Mouse (Mus musculus): ENCODE data around the gene Itm2c. TPM values are rescaled to one million over a fixed set of nuclear protein-coding genes. Genes with fewer than 3 reads are reported as not detected.

Itm2c gene
- 85.7 and 86.1 TPM in 2 replicates for polyA plus RNA-seq (2014; fragmentation: Nextera tagmentation; extraction: Ambion mirVana)

- ATAC-seq (ENCODE audit: low FRiP score) (peak; percentile 85), DNase-seq (ENCODE audit: low spot score) (peak; percentile 87)
- WGBS = 1% methylated on average over 34 of the region's 35 CpGs
- Histone ChIP-seq H3K9me3 (ENCODE audit: control insufficient read depth, low read length) (no peaks in the 10 kb centered on the region), H3K9ac (ENCODE audit: low read depth, low read length) (peak within 1 kb of the TSS; percentile 70), H3K27me3 (ENCODE audit: control insufficient read depth, insufficient read depth, low read length) (no peaks in the 10 kb centered on the region), H3K4me3 (ENCODE audit: low read depth, low read length) (peak within 1 kb of the TSS; percentile 81), H3K4me1 (replicated peaks; ENCODE audit: control insufficient read depth, insufficient read depth, low read length) (peaks cover 16% of the 10 kb centered on the region), H3K4me2 (replicated peaks; ENCODE audit: low read depth, low read length) (peak within 1 kb of the TSS; percentile 84), H3K36me3 (ENCODE audit: control insufficient read depth, insufficient read depth, low read length) (no peaks in the 10 kb centered on the region), H3K27ac (ENCODE audit: low read depth, low read length) (peak within 1 kb of the TSS; percentile 87)
Measured at GRCm38 (mm10) chr1:85894231-85894747, at the start of gene Itm2c. Gene Itm2c, plus strand, starts transcription at chr1:85894281.

DNA sequence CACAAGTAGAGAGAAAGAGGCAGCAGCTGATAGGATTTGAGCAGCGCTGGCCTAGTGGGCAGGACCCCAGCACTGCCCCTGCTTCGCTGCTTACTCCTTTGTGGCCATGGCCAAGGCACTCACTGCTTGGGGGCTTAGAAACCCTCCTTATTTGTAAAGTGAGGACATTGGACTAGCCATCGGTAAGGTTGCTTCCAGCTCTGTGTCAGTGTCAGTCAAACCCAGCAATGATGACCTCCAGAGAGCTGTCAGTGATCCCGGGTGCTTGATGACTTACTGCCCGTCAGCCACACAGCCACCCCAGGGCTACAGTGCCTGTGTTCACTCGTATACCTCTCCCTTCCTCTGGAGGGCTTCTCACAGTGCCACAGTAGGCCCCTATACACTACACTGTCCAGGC, 49.1 kb upstream of the Itm2c start:
- Histone ChIP-seq H3K4me1 (replicated peaks; ENCODE audit: control insufficient read depth, insufficient read depth, low read length) (no peaks in the 10 kb centered on the region), H3K9me3 (ENCODE audit: control insufficient read depth, low read length) (no peaks in the 10 kb centered on the region), H3K36me3 (ENCODE audit: control insufficient read depth, insufficient read depth, low read length) (peaks cover 3% of the 10 kb centered on the region; the same call in 1 of the 2 replicates), H3K4me2 (replicated peaks; ENCODE audit: low read depth, low read length) (no peak overlapping the region), H3K4me3 (ENCODE audit: low read depth, low read length) (no peak overlapping the region), H3K27ac (ENCODE audit: low read depth, low read length) (no peak overlapping the region), H3K9ac (ENCODE audit: low read depth, low read length) (no peak overlapping the region), H3K27me3 (ENCODE audit: control insufficient read depth, insufficient read depth, low read length) (no peaks in the 10 kb centered on the region)
- ATAC-seq (ENCODE audit: low FRiP score) (no peak), DNase-seq (ENCODE audit: low spot score) (no peak)
- 81% methylated on average over 6 of the region's 6 CpGs for WGBS

- Histone ChIP-seq H3K27ac (ENCODE audit: low read depth, low read length) (no peak overlapping the region), H3K4me2 (replicated peaks; ENCODE audit: low read depth, low read length) (no peak overlapping the region), H3K36me3 (ENCODE audit: control insufficient read depth, insufficient read depth, low read length) (peaks cover 3% of the 10 kb centered on the region; the same call in 1 of the 2 replicates), H3K4me3 (ENCODE audit: low read depth, low read length) (no peak overlapping the region), H3K9me3 (ENCODE audit: control insufficient read depth, low read length) (no peaks in the 10 kb centered on the region), H3K9ac (ENCODE audit: low read depth, low read length) (no peak overlapping the region), H3K4me1 (replicated peaks; ENCODE audit: control insufficient read depth, insufficient read depth, low read length) (no peaks in the 10 kb centered on the region), H3K27me3 (ENCODE audit: control insufficient read depth, insufficient read depth, low read length) (no peaks in the 10 kb centered on the region)
- DNase-seq (ENCODE audit: low spot score) = no peak
- 60% methylated on average over 3 of the region's 3 CpGs for WGBS
- no peak for ATAC-seq (ENCODE audit: low FRiP score)
Measured at GRCm38 (mm10) chr1:85845476-85845875, 48.6 kb upstream of the Itm2c start.

DNA sequence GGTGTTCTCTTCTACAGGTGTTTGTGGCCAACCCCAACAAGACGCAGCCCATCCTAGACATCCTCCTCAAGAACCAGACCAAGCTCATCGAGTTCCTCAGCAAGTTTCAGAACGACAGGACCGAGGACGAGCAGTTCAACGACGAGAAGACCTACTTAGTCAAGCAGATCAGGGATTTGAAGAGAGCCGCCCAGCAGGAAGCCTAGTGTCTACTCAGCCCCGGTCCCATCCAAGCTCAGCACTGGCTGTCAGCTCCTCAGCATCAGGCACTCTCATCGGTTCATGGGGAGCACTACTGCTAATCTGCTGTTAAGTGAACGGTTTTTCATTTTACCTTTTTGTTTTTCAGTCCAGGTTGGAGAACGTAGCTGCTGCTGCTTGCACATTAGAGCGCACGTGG, 45.1 kb upstream of the Itm2c start:
- 93% methylated on average over 14 of the region's 14 CpGs for WGBS
- DNase-seq (ENCODE audit: low spot score) (no peak), ATAC-seq (ENCODE audit: low FRiP score) (no peak)
- no peaks in the 10 kb centered on the region for H3K4me1 ChIP-seq (replicated peaks; ENCODE audit: control insufficient read depth, insufficient read depth, low read length)
- no peaks in the 10 kb centered on the region for H3K9me3 ChIP-seq (ENCODE audit: control insufficient read depth, low read length)
- H3K27ac ChIP-seq (ENCODE audit: low read depth, low read length) = no peak overlapping the region
- H3K36me3 ChIP-seq (ENCODE audit: control insufficient read depth, insufficient read depth, low read length) = peaks cover 3% of the 10 kb centered on the region; the same call in 1 of the 2 replicates
- H3K4me2 ChIP-seq (replicated peaks; ENCODE audit: low read depth, low read length) = no peak overlapping the region
- no peak overlapping the region for H3K4me3 ChIP-seq (ENCODE audit: low read depth, low read length)
- H3K27me3 ChIP-seq (ENCODE audit: control insufficient read depth, insufficient read depth, low read length) = no peaks in the 10 kb centered on the region
- no peak overlapping the region for H3K9ac ChIP-seq (ENCODE audit: low read depth, low read length)

DNA sequence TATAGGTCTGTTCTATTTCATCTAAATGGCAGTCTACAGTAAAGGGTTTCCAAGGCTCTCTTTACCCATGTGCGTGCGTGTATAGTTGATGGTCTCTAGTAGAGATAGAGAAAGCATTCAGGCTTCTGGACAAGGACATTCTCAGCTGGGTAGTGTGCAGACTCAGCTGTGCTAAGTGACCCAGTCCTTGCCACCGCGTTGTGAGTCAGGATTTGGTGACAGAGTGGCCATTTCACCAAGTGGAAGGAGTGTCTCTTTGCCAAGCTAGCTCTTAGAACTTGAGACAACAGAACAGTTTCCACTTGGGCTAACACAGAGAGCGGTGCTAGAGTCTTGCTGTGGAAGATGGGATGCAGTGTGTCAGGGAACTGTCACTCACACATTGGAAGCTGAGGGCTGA, 43.2 kb upstream of the Itm2c start:
- Histone ChIP-seq H3K4me2 (replicated peaks; ENCODE audit: low read depth, low read length) (no peak overlapping the region), H3K4me1 (replicated peaks; ENCODE audit: control insufficient read depth, insufficient read depth, low read length) (no peaks in the 10 kb centered on the region), H3K4me3 (ENCODE audit: low read depth, low read length) (no peak overlapping the region), H3K27ac (ENCODE audit: low read depth, low read length) (no peak overlapping the region), H3K9ac (ENCODE audit: low read depth, low read length) (no peak overlapping the region), H3K36me3 (ENCODE audit: control insufficient read depth, insufficient read depth, low read length) (peaks cover 3% of the 10 kb centered on the region; the same call in 1 of the 2 replicates), H3K9me3 (ENCODE audit: control insufficient read depth, low read length) (no peaks in the 10 kb centered on the region), H3K27me3 (ENCODE audit: control insufficient read depth, insufficient read depth, low read length) (no peaks in the 10 kb centered on the region)
- WGBS = 89% methylated on average over 5 of the region's 5 CpGs
- ATAC-seq (ENCODE audit: low FRiP score) = no peak
- DNase-seq (ENCODE audit: low spot score) = no peak

DNA sequence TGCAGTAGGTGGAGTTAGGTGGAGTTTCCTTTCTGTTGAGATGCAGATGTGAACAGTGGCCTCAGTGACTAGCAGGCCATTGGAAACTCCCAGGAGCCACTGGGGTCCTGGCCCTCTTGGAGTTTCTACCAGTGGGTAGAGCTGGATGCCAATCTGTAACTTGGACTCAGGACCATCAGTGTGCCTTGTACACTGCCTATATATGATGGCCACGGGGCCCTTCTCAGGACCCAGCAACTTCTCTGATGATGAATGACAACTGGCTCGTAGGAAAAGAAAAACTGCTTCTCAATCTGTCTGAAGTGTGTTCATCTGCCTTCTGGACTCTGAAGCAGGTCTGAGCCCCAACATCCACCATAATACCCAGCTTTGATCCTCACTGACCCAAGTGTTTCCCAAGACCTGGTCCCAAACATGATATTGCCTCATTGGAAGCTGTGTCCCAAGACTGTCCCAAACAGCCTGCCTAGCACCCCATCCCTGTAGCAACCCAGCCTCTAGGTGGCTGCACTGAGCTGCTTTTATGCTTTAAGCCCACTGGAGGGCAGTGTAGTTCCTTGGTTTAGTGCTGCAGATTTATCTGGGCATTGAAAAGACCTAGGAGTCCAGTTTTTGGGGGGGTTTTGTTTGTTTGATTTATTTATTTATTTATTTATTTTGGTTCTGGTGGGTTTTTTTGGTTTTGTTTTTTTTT, 40.9 kb upstream of the Itm2c start:
- ATAC-seq (ENCODE audit: low FRiP score) (peak; percentile 67), DNase-seq (ENCODE audit: low spot score) (peak; percentile 83)
- Histone ChIP-seq H3K9me3 (ENCODE audit: control insufficient read depth, low read length) (no peaks in the 10 kb centered on the region), H3K9ac (ENCODE audit: low read depth, low read length) (no peak overlapping the region), H3K27ac (ENCODE audit: low read depth, low read length) (no peak overlapping the region), H3K4me1 (replicated peaks; ENCODE audit: control insufficient read depth, insufficient read depth, low read length) (no peaks in the 10 kb centered on the region), H3K36me3 (ENCODE audit: control insufficient read depth, insufficient read depth, low read length) (peaks cover 3% of the 10 kb centered on the region; the same call in 1 of the 2 replicates), H3K4me2 (replicated peaks; ENCODE audit: low read depth, low read length) (no peak overlapping the region), H3K27me3 (ENCODE audit: control insufficient read depth, insufficient read depth, low read length) (no peaks in the 10 kb centered on the region), H3K4me3 (ENCODE audit: low read depth, low read length) (no peak overlapping the region)
- WGBS = 89% methylated on average over 2 of the region's 2 CpGs

- H3K9me3 ChIP-seq (ENCODE audit: control insufficient read depth, low read length) = no peaks in the 10 kb centered on the region
- ATAC-seq (ENCODE audit: low FRiP score) = no peak
Measured at GRCm38 (mm10) chr1:85853865-85854264, 40.2 kb upstream of the Itm2c start.

DNA sequence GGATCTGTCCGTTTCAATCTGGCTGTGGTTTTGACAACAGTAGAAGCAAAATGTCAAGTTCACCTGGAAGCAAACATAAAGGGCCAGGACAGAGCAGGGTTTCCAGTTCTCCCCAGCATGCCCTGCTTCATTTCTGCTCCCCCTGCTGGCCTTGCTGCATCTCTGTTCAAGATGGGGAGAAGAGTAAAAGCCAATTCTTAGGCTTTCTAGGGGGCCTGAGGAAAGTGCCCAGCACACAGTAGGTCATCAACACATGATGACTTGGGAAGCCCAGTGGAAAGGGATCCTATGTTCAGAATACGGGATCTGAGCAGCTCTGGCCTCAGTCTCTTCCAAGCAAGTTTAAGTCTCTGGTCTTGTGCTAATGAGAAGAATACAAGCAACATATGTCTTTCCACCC, 39.6 kb upstream of the Itm2c start:
- Histone ChIP-seq H3K4me3 (ENCODE audit: low read depth, low read length) (no peak overlapping the region), H3K4me2 (replicated peaks; ENCODE audit: low read depth, low read length) (no peak overlapping the region), H3K27me3 (ENCODE audit: control insufficient read depth, insufficient read depth, low read length) (no peaks in the 10 kb centered on the region), H3K36me3 (ENCODE audit: control insufficient read depth, insufficient read depth, low read length) (no peaks in the 10 kb centered on the region), H3K9ac (ENCODE audit: low read depth, low read length) (no peak overlapping the region), H3K9me3 (ENCODE audit: control insufficient read depth, low read length) (no peaks in the 10 kb centered on the region), H3K27ac (ENCODE audit: low read depth, low read length) (no peak overlapping the region), H3K4me1 (replicated peaks; ENCODE audit: control insufficient read depth, insufficient read depth, low read length) (no peaks in the 10 kb centered on the region)
- WGBS = 79% methylated on average over 2 of the region's 2 CpGs
- no peak for ATAC-seq (ENCODE audit: low FRiP score)
- DNase-seq (ENCODE audit: low spot score) = no peak

More at GRCm38 (mm10) chr1:85853865-85854264, 40.2 kb upstream of the Itm2c start:
- Histone ChIP-seq H3K27me3 (ENCODE audit: control insufficient read depth, insufficient read depth, low read length) (no peaks in the 10 kb centered on the region), H3K36me3 (ENCODE audit: control insufficient read depth, insufficient read depth, low read length) (peaks cover 3% of the 10 kb centered on the region; the same call in 1 of the 2 replicates), H3K9ac (ENCODE audit: low read depth, low read length) (no peak overlapping the region), H3K4me1 (replicated peaks; ENCODE audit: control insufficient read depth, insufficient read depth, low read length) (no peaks in the 10 kb centered on the region), H3K27ac (ENCODE audit: low read depth, low read length) (no peak overlapping the region), H3K4me2 (replicated peaks; ENCODE audit: low read depth, low read length) (no peak overlapping the region), H3K4me3 (ENCODE audit: low read depth, low read length) (no peak overlapping the region)
- 82% methylated on average over 2 of the region's 2 CpGs for WGBS
- no peak for DNase-seq (ENCODE audit: low spot score)

DNA sequence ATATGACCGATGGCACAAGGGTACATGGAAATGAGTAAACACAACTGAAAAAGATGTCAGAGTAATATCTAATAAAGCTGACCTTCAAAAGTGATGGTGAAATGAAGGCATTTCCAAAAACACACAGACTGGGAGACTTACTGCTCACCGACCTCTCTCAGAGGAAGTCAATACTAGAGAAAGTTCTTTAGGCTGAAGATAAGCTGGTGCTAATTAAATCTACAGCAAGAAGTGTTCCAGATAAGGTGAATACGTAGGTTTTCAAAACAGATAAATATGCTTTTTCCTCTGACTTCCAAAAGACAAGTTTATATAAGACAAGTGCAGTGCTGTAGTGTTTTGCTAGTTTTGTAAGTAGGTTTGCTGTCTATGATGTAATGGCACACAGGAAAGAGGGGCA, 37.8 kb upstream of the Itm2c start:
- H3K36me3 ChIP-seq (ENCODE audit: control insufficient read depth, insufficient read depth, low read length) = no peaks in the 10 kb centered on the region
- H3K9ac ChIP-seq (ENCODE audit: low read depth, low read length) = no peak overlapping the region
- H3K4me3 ChIP-seq (ENCODE audit: low read depth, low read length) = no peak overlapping the region
- no peak for DNase-seq (ENCODE audit: low spot score)
- no peak for ATAC-seq (ENCODE audit: low FRiP score)
- 92% methylated on average over 3 of the region's 3 CpGs for WGBS
- no peaks in the 10 kb centered on the region for H3K27me3 ChIP-seq (ENCODE audit: control insufficient read depth, insufficient read depth, low read length)
- H3K4me2 ChIP-seq (replicated peaks; ENCODE audit: low read depth, low read length) = no peak overlapping the region
- H3K27ac ChIP-seq (ENCODE audit: low read depth, low read length) = no peak overlapping the region
- H3K9me3 ChIP-seq (ENCODE audit: control insufficient read depth, low read length) = 0 out of 2 replicates have a peak, but pooled peaks cover 1% of the 10 kb centered on the region
- no peaks in the 10 kb centered on the region for H3K4me1 ChIP-seq (replicated peaks; ENCODE audit: control insufficient read depth, insufficient read depth, low read length)

All from hindbrain, embryonic 11.5 days (tissue).